Mouse (Mus musculus): ENCODE data around the gene Entpd3. TPM values are rescaled to one million over a fixed set of nuclear protein-coding genes. Genes with fewer than 3 reads are reported as not detected.

Entpd3 gene
- not detected for polyA plus RNA-seq (2017; shearing (Covaris generic))

GRCm38 (mm10) chr9:120539662-120540251 is at the start of gene Entpd3:
Gene Entpd3, plus strand, starts transcription at chr9:120539818.

DNA sequence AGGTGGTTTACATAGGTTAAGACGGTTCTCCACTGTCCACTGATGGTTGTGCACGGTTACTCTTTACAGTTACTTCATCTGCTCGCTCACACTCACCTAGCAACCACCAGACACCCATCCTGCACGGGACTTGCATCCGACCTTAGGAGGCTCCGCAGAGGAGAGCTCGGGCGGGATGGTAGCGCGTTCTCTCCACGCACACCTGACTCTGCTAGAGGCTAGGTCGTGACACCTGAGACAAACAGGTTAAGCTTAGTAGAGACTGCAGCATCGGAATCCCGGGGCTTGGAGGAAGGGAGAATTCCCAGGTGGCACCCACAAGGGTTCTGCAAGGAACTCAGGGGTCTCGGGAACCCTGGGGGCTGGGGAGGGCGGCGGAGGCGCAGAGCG is 47.6 kb upstream of the Entpd3 start, which contains the start of gene Eif1b:
TSS of gene Eif1b (plus strand) at position 223 of the 390 bp plus-strand sequence.

GRCm38 (mm10) chr9:120570741-120571592 is 31.3 kb downstream of the Entpd3 start, which contains the start of gene Rpl14:
Gene Rpl14, plus strand, starts transcription at chr9:120571444.

Other genes starting within 250 kb of the Entpd3 start
- gene Myrip, start 238.3 kb upstream of the Entpd3 start, polyA plus RNA-seq (2017; shearing (Covaris generic)), result not detected
- gene Eif1b, start 47.6 kb upstream of the Entpd3 start, polyA plus RNA-seq (2017; shearing (Covaris generic)), result 93.5 TPM
- gene Rpl14, start 31.6 kb downstream of the Entpd3 start, polyA plus RNA-seq (2017; shearing (Covaris generic)), result 761 TPM

Data from CD4-positive, CD25-positive, alpha-beta regulatory T cell (primary cell).